Mouse (Mus musculus): ENCODE results near the gene Pisd. TPM values are rescaled to one million over a fixed set of nuclear protein-coding genes. Genes with fewer than 3 reads are reported as not detected.
A peak's percentile ranks its signal among the peaks of the same experiment; 100 is the strongest.

The Pisd gene
- total RNA-seq, 2 experiments from 2014 or later = 10.5 to 15.8 TPM

DNA sequence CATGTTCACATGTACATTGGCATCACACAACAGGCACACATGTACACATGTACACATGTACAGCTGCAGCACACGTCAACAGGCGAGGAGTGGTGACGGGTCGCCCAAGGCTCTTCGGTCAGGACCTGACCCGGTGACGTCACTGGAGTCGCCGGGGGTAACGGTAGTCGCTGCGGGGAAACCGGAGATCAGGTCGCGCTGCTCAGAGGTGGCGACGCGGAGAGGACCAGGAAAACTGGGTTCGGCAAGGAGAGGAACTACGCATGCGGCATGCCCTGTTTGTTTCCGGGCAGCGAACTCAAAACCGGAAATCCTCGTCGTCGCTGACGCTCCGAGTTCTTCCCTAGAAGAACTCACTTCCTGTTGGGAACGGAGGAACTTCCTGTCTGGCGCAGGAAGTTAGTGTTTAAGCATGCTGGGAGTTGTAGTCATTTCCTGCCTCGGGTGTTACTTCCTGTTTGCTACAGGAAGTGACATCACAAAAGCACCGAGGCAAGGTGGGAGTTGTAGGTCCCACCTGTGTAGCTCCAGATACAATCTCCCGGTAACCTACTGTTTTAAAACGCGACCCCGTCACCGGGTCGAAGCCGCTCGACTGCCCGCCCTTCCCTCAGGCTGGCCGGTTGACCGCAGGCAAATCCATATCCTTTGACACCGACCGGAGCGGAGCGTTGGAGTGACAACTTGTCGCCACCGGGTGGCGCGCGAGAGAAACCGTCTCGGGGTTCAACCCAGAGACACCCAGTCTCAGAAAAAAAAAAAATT, 71.6 kb downstream of the Pisd start:
- H3K27ac ChIP-seq = peak overlapping the region; percentile 93
- TF ChIP-seq CTCF (IDR thresholded peaks at IDR 0.05) = peak; percentile 90
- H3K4me3 ChIP-seq = peak overlapping the region; percentile 86
- DNase-seq = peak; percentile 89
- intact Hi-C loops (cut with DNase I) = loop anchor here (1.0 to 10.0 kb wide), 4 partner anchors 32 to 318 kb away; partner anchors contain the start of gene Prr14l

DNA sequence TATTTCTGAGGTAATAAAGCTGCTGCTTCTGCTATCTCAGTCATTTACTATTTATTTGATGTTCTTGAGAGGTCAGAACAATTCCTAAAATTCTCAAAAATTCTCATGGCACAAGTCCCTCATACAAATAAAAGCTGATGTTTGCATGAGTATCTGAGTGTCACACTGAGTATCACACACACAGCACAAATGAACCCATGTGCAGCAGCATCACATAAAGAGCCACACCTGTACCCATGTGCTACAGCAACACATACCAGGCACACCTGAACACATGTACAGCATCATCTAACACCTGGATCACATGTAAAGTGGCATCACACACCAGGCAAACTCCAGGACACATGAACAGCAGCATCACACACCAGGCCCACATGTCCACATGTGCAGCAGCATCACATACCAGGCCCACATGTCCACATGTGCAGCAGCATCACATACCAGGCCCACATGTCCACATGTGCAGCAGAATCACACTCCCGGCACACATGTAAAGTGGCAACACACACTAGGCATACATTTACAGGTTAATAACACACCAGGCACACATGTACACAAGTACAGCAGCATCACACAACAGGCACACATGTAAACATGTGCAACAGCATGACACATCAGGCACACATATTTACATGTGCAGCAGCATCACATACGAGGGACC, 72.3 kb downstream of the Pisd start:
- intact Hi-C loops (cut with DNase I) = loop anchor here (5.0 to 10.0 kb wide), 3 partner anchors 126 to 319 kb away; partner anchors contain the start of gene Prr14l
- peak overlapping the region; percentile 93 for H3K27ac ChIP-seq
- no peak for TF ChIP-seq CTCF (IDR thresholded peaks at IDR 0.05)
- no peak for DNase-seq
- peak overlapping the region; percentile 86 for H3K4me3 ChIP-seq

DNA sequence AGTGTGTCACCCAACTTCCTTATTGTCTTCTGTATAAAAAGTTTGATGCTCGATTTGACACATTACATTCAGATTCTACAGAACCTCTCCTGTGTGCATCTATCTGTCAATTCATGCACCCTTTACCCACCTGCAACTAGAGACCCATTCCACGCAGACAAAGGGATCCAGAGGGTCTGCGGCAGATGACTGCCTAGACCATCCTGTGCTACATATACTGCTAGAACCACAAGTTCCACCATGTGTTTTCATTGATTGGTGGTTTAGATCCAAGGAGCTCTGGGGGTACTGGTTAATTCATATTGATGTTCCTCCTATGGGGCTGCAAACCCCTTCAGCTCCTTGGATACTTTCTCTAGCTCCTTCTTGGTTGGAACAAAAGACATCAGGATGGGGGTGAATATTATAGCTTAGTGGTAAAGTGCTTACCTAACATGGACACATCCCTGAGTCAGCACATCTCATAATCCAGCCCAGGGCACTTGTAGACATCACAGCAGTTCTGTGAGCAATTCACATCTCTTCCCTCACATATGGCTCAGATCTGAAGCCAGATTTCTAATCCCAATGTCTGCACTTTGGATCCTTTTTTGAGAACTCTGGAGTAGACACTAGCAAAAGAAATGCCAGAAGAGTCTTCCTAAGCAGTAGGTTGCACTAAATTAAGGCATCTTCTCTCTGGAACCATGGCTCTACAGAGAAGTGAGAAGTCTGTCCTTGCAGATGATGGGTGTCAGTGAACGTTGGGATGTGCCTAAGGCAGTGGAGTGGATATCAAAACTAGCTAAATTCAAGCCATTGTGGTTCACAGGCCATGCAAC, 73.0 kb downstream of the Pisd start:
- no peak for DNase-seq
- intact Hi-C loops (cut with DNase I) = loop anchor here (5.0 to 10.0 kb wide), 3 partner anchors 125 to 320 kb away; partner anchors contain the start of gene Prr14l
- Histone ChIP-seq H3K27ac (no peak overlapping the region), H3K4me3 (peak overlapping the region; percentile 86)
- TF ChIP-seq CTCF (IDR thresholded peaks at IDR 0.05) = no peak

DNA sequence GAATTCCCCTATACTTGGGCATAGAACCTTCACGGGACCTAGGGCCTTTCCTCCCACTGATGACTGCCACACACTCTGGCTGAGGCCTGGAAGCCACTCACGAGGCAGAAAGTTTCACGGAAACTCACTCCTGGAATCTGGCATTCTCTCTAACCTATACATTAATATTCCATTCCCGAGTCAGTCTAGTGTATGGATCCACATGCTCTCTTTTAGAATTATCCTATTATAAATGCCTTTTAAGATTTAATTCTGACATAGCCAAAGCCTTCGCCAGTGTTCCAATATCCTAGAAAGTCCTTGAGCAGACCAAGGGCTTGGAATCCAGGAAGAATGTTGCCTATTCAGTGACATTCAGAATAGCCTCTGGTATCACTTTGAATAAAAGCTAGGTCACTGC, 74.0 kb downstream of the Pisd start:
- TF ChIP-seq CTCF (IDR thresholded peaks at IDR 0.05) = no peak
- intact Hi-C loops (cut with DNase I) = loop anchor here (5.0 to 10.0 kb wide), 3 partner anchors 124 to 321 kb away; partner anchors contain the start of gene Prr14l

DNA sequence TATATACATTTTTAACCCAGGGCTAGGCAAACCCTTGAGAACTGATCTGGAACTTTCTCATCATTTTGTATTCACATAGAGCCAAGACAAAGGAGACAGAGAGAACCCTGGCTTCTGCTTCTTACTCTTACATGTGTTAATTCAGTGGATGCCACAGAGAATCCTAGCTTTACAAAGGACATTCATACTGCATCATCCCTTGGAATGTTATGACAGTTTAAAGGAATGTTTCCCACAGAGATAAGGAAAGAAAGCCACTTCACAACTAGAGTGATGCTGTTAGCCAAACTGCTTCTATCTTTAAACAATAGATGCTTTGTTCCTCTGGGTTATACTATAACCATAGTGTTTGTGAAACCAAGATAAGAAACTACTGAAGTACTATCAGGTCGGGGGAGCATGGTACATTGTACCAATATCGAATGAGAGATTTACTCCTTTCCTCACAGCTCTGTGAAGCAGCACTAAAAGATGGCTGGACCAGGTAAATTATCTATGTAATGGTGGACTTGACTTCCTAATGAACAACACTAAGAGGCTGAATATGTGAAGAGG, 79.1 kb downstream of the Pisd start:
- no peak for TF ChIP-seq CTCF (IDR thresholded peaks at IDR 0.05)
- no peak overlapping the region for H3K27ac ChIP-seq
- no peak for DNase-seq
- no peak overlapping the region for H3K4me3 ChIP-seq
- intact Hi-C loops (cut with DNase I) = no loop called here

More for the DNA sequence above, 74.0 kb downstream of the Pisd start:
- no peak overlapping the region for H3K4me3 ChIP-seq
- no peak overlapping the region for H3K27ac ChIP-seq
- no peak for DNase-seq

DNA sequence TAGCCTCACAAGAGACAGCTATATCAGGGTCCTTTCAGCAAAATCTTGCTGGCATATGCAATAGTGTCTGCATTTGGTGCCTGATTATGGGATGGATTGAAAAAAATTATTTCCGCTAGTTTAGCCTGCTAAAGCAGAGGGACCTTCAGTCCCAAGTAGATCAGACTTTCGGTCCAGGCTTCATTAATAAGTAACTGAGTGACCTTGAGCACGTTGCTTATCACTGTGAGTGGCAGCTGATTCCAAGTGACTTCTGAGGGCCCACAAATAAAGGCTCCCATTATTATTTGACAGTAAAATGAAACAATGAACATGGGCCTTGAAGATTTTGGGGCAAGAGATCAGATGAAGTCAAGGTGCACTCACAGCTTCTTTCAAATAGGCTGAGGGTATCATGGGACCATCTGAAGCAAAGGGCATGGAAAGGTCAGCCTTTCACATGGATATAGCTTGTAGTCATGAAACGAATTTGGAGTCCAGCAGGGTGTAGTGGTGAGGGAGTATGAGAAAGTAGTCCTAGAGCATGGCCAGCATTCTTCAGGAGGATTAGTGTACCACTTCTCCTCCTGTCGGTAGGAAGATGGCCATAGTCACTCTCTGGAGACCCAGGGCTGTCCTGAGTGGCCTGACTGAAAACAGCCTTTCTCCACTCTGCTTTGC, 88.1 kb downstream of the Pisd start:
- DNase-seq = no peak
- intact Hi-C loops (cut with DNase I) = no loop called here

DNA sequence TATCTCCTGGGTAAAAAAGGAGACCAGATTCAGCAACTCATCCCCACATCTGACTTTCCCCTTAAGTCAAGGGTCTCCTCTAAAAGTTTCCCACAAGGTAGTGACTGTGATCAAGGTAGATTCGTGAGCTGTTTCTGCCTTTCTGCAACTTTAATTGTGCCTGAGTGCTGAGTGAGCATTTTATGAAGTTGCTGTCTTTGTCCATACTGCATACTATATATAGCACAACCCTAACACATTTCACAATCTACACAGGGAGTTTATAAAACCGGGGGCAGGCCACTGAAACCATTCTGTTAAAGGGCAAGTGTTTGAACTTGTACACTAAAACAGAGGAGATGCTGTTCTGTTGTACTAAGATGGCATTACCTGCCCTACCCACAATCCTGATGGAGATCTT, 92.0 kb downstream of the Pisd start:
- no peak overlapping the region for H3K27ac ChIP-seq
- TF ChIP-seq CTCF (IDR thresholded peaks at IDR 0.05) = no peak
- DNase-seq = no peak
- no peak overlapping the region for H3K4me3 ChIP-seq
- intact Hi-C loops (cut with DNase I) = no loop called here

More for the DNA sequence above, 88.1 kb downstream of the Pisd start:
- Histone ChIP-seq H3K4me3 (no peak overlapping the region), H3K27ac (no peak overlapping the region)
- TF ChIP-seq CTCF (IDR thresholded peaks at IDR 0.05) = no peak

Other genes starting within 250 kb of the Pisd start
- 1 to 10 TPM; 9.1 to 9.8 TPM for gene Yes1, start 174.5 kb downstream of the Pisd start, total RNA-seq (2021)
- not detected for gene Gm20671, start 41.5 kb upstream of the Pisd start, total RNA-seq (2021)
- 1 to 10 TPM; 4.3 to 6.2 TPM for gene Prr14l, start 68.6 kb upstream of the Pisd start, total RNA-seq (2021)
- gene Depdc5, start 78.1 kb upstream of the Pisd start, total RNA-seq (2021) = 10 to 100 TPM; 13.3 to 15.6 TPM
- gene Ywhah, start 233.2 kb upstream of the Pisd start, total RNA-seq (2021) = 10 to 100 TPM; 39.5 to 59.5 TPM

All from gastrocnemius, adult 2 months (tissue).